Comparison of ENCODE assay signal across 15 mouse cellular contexts in the genomic region with DNA sequence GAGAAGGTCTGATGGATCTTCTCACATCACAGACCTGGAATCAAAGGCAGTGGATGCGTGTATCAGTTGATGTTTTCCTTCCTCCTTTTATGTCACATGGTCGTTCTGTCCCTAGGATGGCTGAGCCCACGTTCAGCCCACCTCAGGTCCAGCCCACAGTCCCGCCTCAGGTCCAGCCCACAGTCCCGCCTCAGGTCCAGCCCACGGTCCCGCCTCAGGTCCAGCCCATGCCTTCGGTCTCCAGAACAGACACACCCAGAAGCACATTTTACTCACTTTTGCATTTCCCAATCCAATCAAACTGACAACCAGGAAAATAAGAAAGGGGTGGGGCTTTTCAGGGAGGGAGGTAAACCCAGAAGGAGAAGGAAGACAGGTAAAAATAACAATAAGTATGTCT.
"Had no signal": no experiment of that assay in that cellular context is flagged by ENCODE, and none has a peak within 500 bp of the region (broad histone marks: within the 10 kb centered on the region; RNA-seq: fewer than 3 reads in every experiment).

No protein-coding gene starts in this region.

- H3K9ac ChIP-seq: kidney, embryonic 15.5 days; liver, embryonic 13.5 days; lung, embryonic 14.5 days had no signal

- DNase-seq: kidney, adult 11 months; kidney, adult 8-10 months; kidney, postnatal 10 days; kidney, postnatal 36 days; layer of hippocampus, postnatal 36 days; liver, embryonic 13.5 days; lung, embryonic 14.5 days; midbrain, embryonic 14.5 days; retina, postnatal 1 day; thymus, postnatal 25 days had no signal

- H3K9me3 ChIP-seq: kidney, embryonic 15.5 days; liver, embryonic 13.5 days had no signal

- H3K4me1 ChIP-seq: kidney, embryonic 15.5 days; liver, embryonic 13.5 days had no signal

- H3K4me3 ChIP-seq: kidney, embryonic 15.5 days; left cerebral cortex, adult 2 months; liver, embryonic 13.5 days had no signal

- H3K27ac ChIP-seq: kidney, embryonic 15.5 days; left cerebral cortex, adult 2 months; liver, embryonic 13.5 days; macrophage had no signal

- H3K4me2 ChIP-seq: kidney, embryonic 15.5 days; liver, embryonic 13.5 days; lung, embryonic 14.5 days; midbrain, embryonic 11.5 days had no signal

- H3K27me3 ChIP-seq: liver, embryonic 13.5 days had no signal

- H3K36me3 ChIP-seq: kidney, embryonic 15.5 days; liver, embryonic 13.5 days had no signal

- ATAC-seq: lung, postnatal 0 days had no signal
